Mouse (Mus musculus) heart, embryonic 14.5 days (tissue): ENCODE measurements around the gene Itpk1. TPM values are rescaled to one million over a fixed set of nuclear protein-coding genes. Genes with fewer than 3 reads are reported as not detected.

Experiments used
- ATAC-seq: fragments of 200-750 bp; cut with Nextera tagmentation; 2 replicates; pipeline ENCODE4 v1.8.0; 2017; ENCODE audit warnings: low read depth, moderate TSS enrichment; ENCODE audit not compliant: insufficient number of reproducible peaks, insufficient read depth, low FRiP score
- H3K27ac ChIP-seq, 2 experiments: fragments of 200-500 bp in 1 of 2; fragments of 300-500 bp in 1 of 2; sonication (generic) in 1 of 2; replicated peaks in 1 of 2; 2 replicates each; pipeline ENCODE4 v1.5.1; 2012 to 2014; ENCODE audit warnings: low read depth in 2 of 2, low read length in 2 of 2, control low read depth in 1 of 2, mild to moderate bottlenecking in 1 of 2, mixed read lengths in 1 of 2; ENCODE audit not compliant: control insufficient read depth in 1 of 2, insufficient read depth in 1 of 2
- H3K27me3 ChIP-seq: fragments of 300-500 bp; sonication (generic); 2 replicates; pipeline ENCODE4 v1.6.1; 2014; ENCODE audit warnings: mild to moderate bottlenecking, low read length, control low read depth; ENCODE audit not compliant: control insufficient read depth, insufficient read depth
- H3K36me3 ChIP-seq: fragments of 300-500 bp; sonication (generic); 2 replicates; pipeline ENCODE4 v1.6.1; 2014; ENCODE audit warnings: mild to moderate bottlenecking, control low read depth, low read length, mixed read lengths; ENCODE audit not compliant: control insufficient read depth, insufficient read depth
- H3K4me1 ChIP-seq, 2 experiments: fragments of 200-500 bp in 1 of 2; fragments of 300-500 bp in 1 of 2; sonication (generic) in 1 of 2; 2 replicates each; pipeline ENCODE4 v1.6.1; 2012 to 2014; ENCODE audit warnings: low read length in 2 of 2, control low read depth in 1 of 2, mixed read lengths in 1 of 2; ENCODE audit not compliant: control insufficient read depth in 2 of 2, insufficient read depth in 2 of 2
- H3K4me2 ChIP-seq: fragments of 300-500 bp; sonication (generic); 2 replicates; pipeline ENCODE4 v1.6.1; 2014; ENCODE audit warnings: mild to moderate bottlenecking, low read length
- H3K4me3 ChIP-seq, 2 experiments: fragments of 200-500 bp in 1 of 2; fragments of 300-500 bp in 1 of 2; sonication (generic) in 1 of 2; 2 replicates each; pipeline ENCODE4 v1.5.1; 2012 to 2014; ENCODE audit warnings: low read length in 2 of 2, mild to moderate bottlenecking in 2 of 2, control low read depth in 1 of 2, low read depth in 1 of 2, moderate library complexity in 1 of 2; ENCODE audit not compliant: control insufficient read depth in 1 of 2, insufficient read depth in 1 of 2
- H3K9ac ChIP-seq: fragments of 300-500 bp; sonication (generic); 2 replicates; pipeline ENCODE4 v1.6.1; 2014; ENCODE audit warnings: mild to moderate bottlenecking, low read length
- H3K9me3 ChIP-seq: fragments of 300-500 bp; sonication (generic); 2 replicates; pipeline ENCODE4 v1.6.1; 2016; ENCODE audit warnings: low read length, control low read depth; ENCODE audit not compliant: control insufficient read depth
- WGBS: fragments of 180-500 bp; shearing (Covaris S2); extraction: QIAGEN DNeasy Blood & Tissue Kit; methylation state at CpG from one replicate; pipeline ENCODE4 v1.1.7; 2014; 5-methylcytosine and 5-hydroxymethylcytosine counted together
- polyA plus RNA-seq: library from polyadenylated mRNA; unstranded; fragments of >200 nt; fragmentation: Nextera tagmentation; extraction: Ambion mirVana; gene quantifications from 2 replicates; pipeline ENCODE4 v1.2.1, GENCODE M21; 2014

Gene Itpk1
- polyA plus RNA-seq, 1 experiment from 2014 or later = 4.2 TPM

DNA sequence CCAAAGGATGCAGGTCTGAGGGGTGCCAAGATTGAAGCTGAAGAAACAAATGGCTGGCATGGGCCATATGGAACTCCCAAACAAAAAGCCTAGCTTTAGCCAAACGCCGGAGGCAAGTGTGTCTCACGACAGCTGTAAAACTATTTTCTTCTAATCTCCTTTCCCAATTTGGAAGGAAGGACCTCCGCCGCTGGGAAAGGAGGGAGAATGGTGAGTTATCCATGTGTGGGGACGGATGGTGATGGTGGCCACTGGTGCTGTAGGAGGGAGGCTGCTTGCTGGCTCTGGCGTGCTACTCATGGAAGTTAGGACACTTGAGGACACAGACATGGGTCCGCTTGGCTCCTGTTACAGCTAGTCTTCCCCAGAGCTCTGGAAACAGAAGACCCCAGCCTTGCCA, 164.5 kb downstream of the Itpk1 start:
- no peaks in the 10 kb centered on the region for H3K9me3 ChIP-seq
- no peaks in the 10 kb centered on the region for H3K27me3 ChIP-seq
- no peak overlapping the region for H3K9ac ChIP-seq
- ATAC-seq = no peak
- H3K4me1 ChIP-seq = no peaks in the 10 kb centered on the region
- H3K36me3 ChIP-seq = no peaks in the 10 kb centered on the region
- H3K27ac ChIP-seq = no peak overlapping the region
- WGBS = 40% methylated on average over 8 of the region's 8 CpGs
- H3K4me2 ChIP-seq = no peak overlapping the region
- no peak overlapping the region for H3K4me3 ChIP-seq

DNA sequence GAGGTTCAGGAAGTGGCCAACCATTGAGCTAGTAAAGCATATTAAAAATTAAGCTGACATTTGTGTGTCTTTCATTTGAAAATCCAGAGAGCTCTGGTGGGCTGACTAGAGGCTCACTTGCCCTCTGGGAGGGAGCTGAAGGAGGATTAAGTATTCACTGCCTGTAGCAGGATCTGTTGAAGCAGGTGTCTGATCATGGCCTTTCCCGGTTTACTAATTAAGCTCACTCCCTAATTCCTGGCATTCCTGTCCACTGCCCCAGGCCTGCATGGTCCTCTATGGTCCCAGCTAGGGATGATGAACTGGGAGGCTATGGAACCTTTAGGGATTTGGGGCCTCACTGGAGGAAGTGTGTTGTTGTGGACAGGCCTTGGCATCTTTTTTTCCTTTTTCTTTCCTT, 168.9 kb downstream of the Itpk1 start:
- 29% methylated on average over 1 of the region's 1 CpGs for WGBS
- H3K4me3 ChIP-seq = no peak overlapping the region

DNA sequence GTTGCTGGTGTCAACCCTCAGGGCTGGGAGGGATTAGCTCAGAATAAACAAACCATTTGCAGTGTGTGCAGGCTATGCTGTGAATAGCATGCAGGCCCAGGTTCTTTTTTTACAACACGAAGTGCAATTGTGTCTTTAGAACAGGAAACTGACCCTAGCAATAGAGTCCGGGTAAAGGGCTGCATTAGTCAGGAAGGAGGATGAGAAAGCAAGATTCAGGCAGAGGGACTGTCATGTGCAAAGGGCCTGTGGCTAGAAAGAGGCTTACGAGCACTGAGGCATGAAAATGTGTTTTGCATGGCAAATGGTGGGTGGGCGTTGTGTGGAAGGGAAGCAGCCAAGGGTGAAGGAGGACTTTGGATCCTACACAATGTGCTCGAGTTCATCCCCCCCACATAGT, 176.7 kb downstream of the Itpk1 start:
- Histone ChIP-seq H3K27ac (no peak overlapping the region), H3K9ac (no peak overlapping the region), H3K27me3 (no peaks in the 10 kb centered on the region), H3K9me3 (no peaks in the 10 kb centered on the region), H3K4me1 (no peaks in the 10 kb centered on the region), H3K36me3 (no peaks in the 10 kb centered on the region), H3K4me2 (no peak overlapping the region), H3K4me3 (no peak overlapping the region)
- WGBS = 71% methylated on average over 5 of the region's 5 CpGs
- no peak for ATAC-seq

More for the DNA sequence above, 168.9 kb downstream of the Itpk1 start:
- Histone ChIP-seq H3K9me3 (no peaks in the 10 kb centered on the region), H3K4me1 (no peaks in the 10 kb centered on the region), H3K9ac (no peak overlapping the region), H3K27ac (no peak overlapping the region), H3K36me3 (no peaks in the 10 kb centered on the region), H3K4me2 (no peak overlapping the region), H3K27me3 (no peaks in the 10 kb centered on the region)
- no peak for ATAC-seq

DNA sequence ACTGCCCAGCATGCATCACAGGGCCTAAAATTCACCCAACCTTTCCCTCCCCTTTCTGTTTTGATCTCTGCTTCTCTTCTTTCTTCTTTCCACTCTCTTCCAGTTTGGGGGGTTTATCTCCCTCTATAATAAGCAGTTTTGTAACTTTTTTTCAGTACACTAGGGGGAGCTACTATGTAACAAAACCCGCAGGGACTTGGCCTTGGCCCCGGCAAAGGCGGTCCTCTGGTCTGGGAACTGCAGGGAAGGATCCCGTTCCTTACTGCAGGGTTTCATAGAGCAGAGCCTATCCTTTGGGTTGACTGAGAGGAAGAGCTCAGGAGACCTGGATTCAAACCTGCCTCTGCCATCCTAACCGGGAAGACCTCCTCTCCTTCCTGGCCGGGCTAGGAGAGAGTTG, 180.0 kb downstream of the Itpk1 start:
- no peak for ATAC-seq
- Histone ChIP-seq H3K9ac (no peak overlapping the region), H3K4me3 (no peak overlapping the region), H3K4me2 (no peak overlapping the region), H3K27ac (no peak overlapping the region), H3K36me3 (no peaks in the 10 kb centered on the region), H3K4me1 (peaks cover 0 to 2% of the 10 kb centered on the region in 2 experiments; a peak in 1 of 4 replicates), H3K9me3 (no peaks in the 10 kb centered on the region), H3K27me3 (no peaks in the 10 kb centered on the region)
- 17% methylated on average over 6 of the region's 6 CpGs for WGBS

DNA sequence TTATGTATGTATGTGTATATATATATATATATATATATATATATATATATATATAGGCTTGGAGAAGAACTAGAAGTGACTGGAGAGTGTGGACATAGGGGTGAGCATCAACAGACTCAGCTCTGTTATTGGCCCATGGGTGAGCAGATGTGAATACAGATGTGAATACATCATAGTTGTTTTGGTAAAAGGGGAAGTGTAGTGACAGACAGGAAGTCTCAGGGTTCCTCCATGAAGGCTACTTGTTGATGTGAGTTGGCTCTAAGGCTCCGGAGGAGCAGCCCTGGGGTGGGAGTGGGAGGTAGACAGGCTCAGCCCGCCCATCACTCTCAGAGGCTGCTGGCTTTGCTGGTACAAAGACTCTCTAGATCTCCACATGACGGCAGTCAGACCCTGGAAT, 180.5 kb downstream of the Itpk1 start:
- Histone ChIP-seq H3K27me3 (no peaks in the 10 kb centered on the region), H3K9me3 (no peaks in the 10 kb centered on the region), H3K9ac (no peak overlapping the region), H3K4me1 (peaks cover 0 to 2% of the 10 kb centered on the region in 2 experiments; a peak in 1 of 4 replicates), H3K4me3 (no peak overlapping the region), H3K36me3 (no peaks in the 10 kb centered on the region), H3K27ac (no peak overlapping the region), H3K4me2 (no peak overlapping the region)
- WGBS = 54% methylated on average over 3 of the region's 3 CpGs
- ATAC-seq = no peak

DNA sequence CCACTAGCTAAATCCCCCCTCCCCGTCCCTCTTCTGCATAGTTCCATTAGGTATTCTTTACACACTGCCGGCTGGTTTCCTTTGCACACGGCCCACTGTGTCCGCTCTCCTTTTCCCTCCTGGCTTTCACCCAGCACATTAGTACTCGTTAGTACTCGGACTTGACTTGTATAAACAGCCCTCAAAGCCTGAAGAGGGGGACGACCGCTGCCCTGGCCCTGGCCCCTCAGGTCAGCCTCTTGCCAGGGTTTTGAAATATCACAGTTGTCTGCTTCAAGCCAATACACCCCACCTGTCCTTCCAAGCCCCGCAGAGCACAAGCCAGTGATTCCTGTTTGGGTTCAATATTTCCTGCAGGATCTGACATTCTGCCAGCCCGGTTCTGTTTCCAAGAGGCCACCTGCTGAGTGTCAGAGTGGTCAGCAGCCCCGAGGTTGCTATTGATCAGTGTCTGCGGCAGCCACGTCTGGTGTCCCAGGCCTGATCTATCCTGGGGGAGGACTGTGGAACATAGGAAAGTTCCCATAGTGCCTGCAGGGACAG, 182.9 kb downstream of the Itpk1 start:
- Histone ChIP-seq H3K36me3 (no peaks in the 10 kb centered on the region), H3K9me3 (no peaks in the 10 kb centered on the region), H3K4me2 (no peak overlapping the region), H3K4me1 (peaks cover 0 to 2% of the 10 kb centered on the region in 2 experiments; a peak in 1 of 4 replicates), H3K9ac (no peak overlapping the region), H3K27me3 (no peaks in the 10 kb centered on the region), H3K4me3 (no peak overlapping the region), H3K27ac (no peak overlapping the region)
- 33% methylated on average over 13 of the region's 13 CpGs for WGBS
- peak; percentile 52; the same call in 1 of the 2 replicates for ATAC-seq

DNA sequence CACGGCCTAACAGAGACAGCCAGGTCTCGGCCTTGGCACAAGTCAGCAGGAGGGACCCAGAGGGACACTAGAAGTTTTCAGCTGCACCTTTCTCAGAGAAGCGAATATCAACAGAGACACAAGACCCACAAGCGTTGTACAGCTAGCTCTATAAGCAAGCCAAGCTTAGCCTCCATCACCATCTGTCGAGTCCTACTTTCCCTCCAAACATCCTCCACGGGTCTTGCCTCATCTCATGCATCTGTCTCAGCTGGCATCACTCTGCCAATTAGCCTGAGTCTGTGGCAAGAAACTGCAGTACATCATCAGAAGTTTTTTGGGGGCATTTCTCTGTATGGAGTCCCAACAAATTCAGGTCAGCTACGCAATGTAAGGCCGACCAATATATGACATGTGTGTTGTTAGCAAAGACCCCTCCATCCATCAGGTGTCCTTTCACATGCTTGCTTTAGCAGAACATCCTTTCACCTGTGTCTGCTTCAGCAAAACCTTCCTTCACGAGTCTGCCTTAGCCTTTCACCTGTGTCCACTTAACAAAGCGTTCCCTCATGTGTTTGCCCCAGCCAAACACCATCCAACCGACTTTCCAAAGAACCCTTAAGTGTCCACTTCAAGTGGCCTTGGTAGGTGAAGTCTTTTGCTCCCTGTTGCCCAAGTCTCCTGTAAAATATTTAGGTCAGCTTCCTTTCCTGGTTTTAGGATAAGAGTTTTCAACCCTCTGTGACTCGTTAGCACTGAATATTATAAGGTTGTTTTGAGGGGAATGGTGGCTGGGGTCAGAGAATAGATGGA, 184.6 kb downstream of the Itpk1 start:
- no peak overlapping the region for H3K4me2 ChIP-seq
- WGBS = 78% methylated on average over 12 of the region's 12 CpGs

More for the DNA sequence above, 184.6 kb downstream of the Itpk1 start:
- Histone ChIP-seq H3K9ac (no peak overlapping the region), H3K4me3 (no peak overlapping the region), H3K9me3 (no peaks in the 10 kb centered on the region), H3K36me3 (no peaks in the 10 kb centered on the region), H3K27me3 (no peaks in the 10 kb centered on the region), H3K4me1 (peaks cover 0 to 2% of the 10 kb centered on the region in 2 experiments; a peak in 1 of 4 replicates), H3K27ac (no peak overlapping the region)
- no peak for ATAC-seq
